Mouse (Mus musculus): ENCODE measurements around the gene Nrxn1.
A peak's percentile ranks its signal among the peaks of the same experiment; 100 is the strongest.
"Not testable (repeated sequence)": the region's sequence is repeated elsewhere in the genome, so short reads cannot be mapped to it uniquely, and the experiment has no call there.

Nrxn1 gene

DNA sequence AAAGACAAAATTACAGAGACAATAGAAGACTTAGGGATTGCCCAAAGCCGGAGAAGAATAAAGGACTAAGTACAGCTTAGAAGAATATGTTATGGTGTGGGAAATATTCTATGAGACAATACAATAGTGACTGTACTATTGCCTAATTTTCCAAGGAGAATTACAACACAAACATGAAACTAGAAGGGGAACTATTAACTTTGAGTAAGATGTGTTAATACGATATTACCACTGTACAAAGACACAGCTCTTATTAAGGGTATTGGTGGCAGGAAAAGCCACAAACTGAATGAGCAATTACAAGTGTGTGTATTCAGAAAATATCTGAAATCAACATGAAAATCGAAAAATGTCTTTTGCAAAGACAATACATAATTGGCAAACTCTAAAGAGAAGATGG is 853.9 kb downstream of the Nrxn1 start:
- no peak for DNase-seq

GRCm38 (mm10) chr17:90238517-90238916 is 854.4 kb downstream of the Nrxn1 start:
- DNase-seq: no peak

DNA sequence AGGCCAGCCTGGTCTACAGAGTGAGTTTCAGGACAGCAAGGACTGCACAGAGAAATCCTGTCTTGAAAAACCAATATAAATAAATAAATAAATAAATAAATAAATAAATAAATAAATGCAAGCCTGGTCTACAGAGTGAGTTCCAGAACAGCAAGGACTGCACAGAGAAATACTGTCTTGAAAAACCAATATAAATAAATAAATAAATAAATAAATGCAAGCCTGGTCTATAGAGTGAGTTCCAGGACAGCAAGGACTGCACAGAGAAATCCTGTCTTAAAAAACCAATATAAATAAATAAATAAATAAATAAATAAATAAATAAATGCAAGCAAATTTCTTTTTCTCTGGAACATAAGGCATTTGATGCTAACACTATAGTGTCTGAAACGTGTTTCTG is 857.2 kb downstream of the Nrxn1 start:
- not testable (repeated sequence) for DNase-seq

DNA sequence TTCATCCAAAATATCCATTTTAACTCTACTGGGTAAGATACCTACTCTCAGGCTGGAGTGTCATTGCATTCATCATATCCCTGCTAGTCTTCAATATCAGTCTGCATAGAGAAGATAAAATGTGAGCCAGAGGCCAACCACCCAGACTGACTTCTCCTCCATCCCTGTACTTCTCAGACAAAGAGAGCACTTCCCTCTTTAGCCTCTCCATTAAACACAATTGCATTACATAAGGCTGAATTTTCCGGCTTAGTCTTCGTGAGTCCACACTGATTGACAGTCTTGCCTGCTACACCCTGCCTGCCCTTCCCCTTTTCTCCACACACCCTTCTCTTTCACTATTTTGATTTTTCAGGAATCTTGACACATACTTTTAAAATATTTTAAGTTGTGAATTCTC is 858.1 kb downstream of the Nrxn1 start:
- no peak for DNase-seq

DNA sequence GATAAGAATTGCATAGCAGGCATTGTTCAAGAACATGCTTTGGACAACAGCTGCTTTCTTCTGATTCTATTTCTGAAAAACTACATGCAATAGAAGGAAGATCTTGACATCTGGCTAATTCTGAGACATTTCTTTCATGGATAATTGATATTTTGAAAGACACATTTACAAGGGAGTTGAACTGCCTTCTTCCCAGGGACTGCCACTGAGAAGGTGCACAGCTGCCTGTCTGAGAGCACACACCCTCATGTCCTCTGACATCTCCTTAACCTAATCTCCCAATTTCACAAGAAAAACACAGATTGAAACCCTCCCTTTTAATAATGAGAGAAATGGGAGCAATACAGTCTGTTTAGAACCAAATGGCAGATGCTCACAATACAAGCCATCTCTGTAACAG is 884.3 kb downstream of the Nrxn1 start:
- DNase-seq: no peak

GRCm38 (mm10) chr17:90207617-90208016 is 885.3 kb downstream of the Nrxn1 start:
- no peak for DNase-seq

GRCm38 (mm10) chr17:90203993-90204392 is 888.9 kb downstream of the Nrxn1 start:
- DNase-seq: no peak

DNA sequence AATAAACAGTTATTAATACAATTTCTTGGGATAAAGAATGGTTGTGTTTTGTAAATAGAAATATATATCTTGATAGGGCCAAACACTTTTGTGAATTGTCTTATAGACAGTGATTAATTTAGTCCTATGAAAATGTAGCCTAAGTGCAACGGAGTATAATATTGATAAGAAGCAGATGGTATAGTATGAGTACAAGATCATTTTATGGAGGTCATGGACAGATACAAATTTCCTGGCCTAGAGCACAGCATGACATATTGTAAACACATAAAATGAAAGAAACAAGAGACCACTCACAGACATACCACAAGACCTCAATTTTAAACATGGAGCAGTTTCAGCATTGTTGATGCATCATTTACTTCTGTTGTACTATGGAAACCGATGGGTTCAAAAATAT is 890.1 kb downstream of the Nrxn1 start:
- DNase-seq: no peak

- no peak for DNase-seq
Observed at GRCm38 (mm10) chr17:90196772-90197171, 896.1 kb downstream of the Nrxn1 start.

- no peak for DNase-seq
Observed at GRCm38 (mm10) chr17:90141602-90142001, 951.3 kb downstream of the Nrxn1 start.

DNA sequence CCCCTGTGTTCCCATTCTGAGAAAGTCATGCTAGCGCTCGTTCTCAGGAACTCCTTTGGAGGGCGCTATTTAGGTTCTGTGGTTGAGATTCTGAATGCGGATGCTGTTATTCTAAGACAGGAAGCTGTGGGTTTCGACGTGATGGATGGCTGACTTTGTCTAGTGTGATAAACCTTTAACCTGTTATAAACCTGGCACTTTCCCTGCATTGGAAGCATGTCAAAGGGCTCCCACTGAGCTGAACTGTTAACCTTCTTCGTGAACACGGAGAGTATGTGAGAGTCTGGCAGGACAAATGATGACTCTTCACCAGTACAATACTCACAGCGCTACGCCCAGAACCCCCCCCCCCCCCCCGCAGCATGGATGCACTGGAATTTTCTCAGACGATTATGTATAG is 962.0 kb downstream of the Nrxn1 start:
- no peak for DNase-seq

DNA sequence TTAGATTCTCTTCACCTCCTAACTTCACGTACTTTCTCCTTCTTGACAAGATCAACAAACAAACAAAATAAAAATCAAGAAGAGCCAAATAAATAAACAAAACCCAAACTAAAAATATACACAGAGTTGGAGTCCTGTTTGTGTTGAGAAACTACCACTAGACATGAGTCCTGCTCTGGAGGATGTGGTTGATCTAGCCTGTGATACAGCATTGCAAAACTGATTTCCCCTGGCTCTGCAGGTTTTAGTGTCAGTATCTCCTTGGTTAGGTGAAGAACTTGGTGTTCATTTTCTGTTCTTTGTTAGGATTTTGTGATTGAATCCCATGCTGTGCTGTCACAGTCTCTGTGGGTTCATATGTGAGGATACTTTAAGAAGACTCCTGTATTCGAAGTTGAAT is 963.7 kb downstream of the Nrxn1 start:
- no peak for DNase-seq

DNA sequence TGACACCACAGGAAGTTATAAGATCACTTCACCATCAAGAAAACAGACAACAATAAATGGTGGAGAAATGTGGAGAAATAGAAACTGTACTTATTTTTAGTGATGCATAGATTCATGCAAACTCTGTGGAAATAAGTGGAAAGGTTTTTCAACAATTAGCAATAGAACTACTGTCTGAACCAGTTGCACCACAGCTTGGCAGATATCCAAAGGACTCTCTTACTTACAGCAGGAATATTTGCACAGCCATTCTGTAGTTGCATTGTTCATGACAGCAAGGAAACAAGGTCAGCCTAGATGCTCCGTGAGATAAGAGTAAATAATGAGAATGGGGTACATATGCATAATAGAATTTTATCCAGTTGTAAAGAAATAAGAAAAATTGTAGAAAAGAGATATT is 965.3 kb downstream of the Nrxn1 start:
- DNase-seq: no peak

GRCm38 (mm10) chr17:90122796-90123481 is 969.9 kb downstream of the Nrxn1 start:
- no peak for DNase-seq

DNA sequence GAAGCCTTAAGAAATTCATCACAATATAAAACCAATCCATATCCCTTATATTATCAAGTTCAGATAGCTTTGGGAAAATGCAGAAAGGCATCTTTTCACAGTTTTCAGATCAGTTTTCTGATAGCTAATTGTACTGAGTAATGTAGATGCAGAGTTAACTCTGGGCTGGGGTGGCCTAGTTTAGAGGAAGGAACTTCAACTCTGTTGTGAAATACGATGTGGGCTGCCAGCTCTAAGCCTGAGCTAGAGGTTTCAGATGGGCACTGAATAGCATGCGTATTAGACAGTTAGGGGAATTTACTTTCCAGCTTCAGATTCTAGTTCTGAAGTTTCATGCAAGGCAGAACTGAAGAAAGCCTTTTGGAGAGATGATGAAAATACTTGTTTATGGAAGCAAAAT is 976.6 kb downstream of the Nrxn1 start:
- DNase-seq: no peak

- DNase-seq: no peak
Observed at GRCm38 (mm10) chr17:90094999-90095398, 997.9 kb downstream of the Nrxn1 start.

GRCm38 (mm10) chr17:90088314-90088650 is 1004.6 kb downstream of the Nrxn1 start:
- DNase-seq: peak; percentile 88

- no peak for DNase-seq
Observed at GRCm38 (mm10) chr17:90087616-90088313, 1005.1 kb downstream of the Nrxn1 start.

DNA sequence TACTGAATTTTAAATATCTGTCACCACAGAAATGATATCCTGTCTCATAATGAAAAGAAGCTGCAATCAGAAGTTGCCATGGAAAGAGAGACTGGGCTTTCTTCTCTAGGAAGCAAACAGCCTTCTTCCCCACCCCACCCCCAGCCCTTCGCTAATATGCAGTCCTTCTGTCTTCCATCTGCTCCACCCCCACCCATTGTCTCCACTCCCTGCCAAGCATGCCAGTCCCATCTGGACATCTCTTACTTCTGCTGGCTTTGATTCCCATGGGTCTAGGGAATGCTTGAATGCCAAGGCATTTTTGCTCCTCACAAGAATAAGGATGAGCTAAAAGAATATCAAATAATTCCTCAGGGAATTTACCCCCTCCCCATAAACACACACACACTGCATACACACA is 1006.0 kb downstream of the Nrxn1 start:
- peak; percentile 34 for DNase-seq

GRCm38 (mm10) chr17:90079003-90079402 is 1013.9 kb downstream of the Nrxn1 start:
- no peak for DNase-seq

DNA sequence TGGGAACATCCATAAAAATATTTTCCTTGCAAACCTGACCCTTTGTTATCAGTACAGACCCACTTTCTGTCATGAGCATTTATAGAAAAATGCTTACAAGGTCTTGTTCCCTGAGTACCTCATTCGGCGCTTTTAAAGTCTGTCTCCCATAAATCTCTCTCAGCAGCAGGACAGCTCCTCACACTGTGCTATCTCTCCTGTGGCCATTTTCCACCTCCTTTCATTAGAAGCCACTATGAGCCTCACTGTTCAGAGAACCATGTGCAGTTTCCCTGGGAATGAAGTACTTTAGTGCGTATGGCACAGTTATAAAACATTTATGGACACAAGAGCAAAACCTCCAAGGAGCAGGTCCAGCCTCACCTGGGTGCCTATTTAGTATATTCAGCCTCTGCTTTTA is 1014.4 kb downstream of the Nrxn1 start:
- DNase-seq: no peak

- DNase-seq: no peak
Observed at GRCm38 (mm10) chr17:90062866-90063265, 1030.0 kb downstream of the Nrxn1 start.

- DNase-seq: no peak
Observed at GRCm38 (mm10) chr17:90060872-90061271, 1032.0 kb downstream of the Nrxn1 start.

GRCm38 (mm10) chr17:90060168-90060567 is 1032.7 kb downstream of the Nrxn1 start:
- no peak for DNase-seq
